In the genomic region with DNA sequence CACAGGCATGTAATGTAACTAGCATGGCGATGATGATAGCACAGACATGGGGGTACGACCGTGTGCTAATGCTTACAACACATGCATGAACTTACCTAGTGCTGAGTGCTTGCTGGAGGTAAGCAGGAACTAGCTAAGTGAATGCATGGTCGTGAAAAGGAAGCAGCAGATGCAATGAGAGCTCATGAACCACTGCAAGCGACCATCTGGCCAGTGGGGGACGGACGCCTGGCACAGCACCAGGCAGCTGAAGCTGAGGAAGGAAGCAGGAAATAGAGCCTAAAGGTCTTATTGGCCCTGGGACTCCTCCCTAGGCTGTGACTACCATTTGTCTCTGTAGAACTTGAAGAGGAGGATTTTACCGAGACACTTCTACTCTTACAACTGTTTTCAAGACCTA, we compare ENCODE assay signal across 38 mouse cellular contexts. TPM values are rescaled to one million over a fixed set of nuclear protein-coding genes. Genes with fewer than 3 reads are reported as not detected.
DNase-seq lines count a peak whose midpoint lies in the region; ATAC-seq and TF ChIP-seq lines count a peak whose summit lies in the region.
"Had no signal": no experiment of that assay in that cellular context is flagged by ENCODE, and none has a peak within 500 bp of the region (broad histone marks: within the 10 kb centered on the region; RNA-seq: fewer than 3 reads in every experiment).

No protein-coding gene starts in this region.

- H3K9ac ChIP-seq in midbrain, embryonic 13.5 days (replicated peaks): no peak overlapping the region
- H3K9ac ChIP-seq in liver, postnatal 0 days (replicated peaks): no peak overlapping the region
- H3K9ac ChIP-seq: embryonic facial prominence, embryonic 13.5 days; forebrain, embryonic 15.5 days; hindbrain, embryonic 15.5 days; liver, embryonic 14.5 days; neural tube, embryonic 13.5 days had no signal

- DNase-seq in cerebellum, postnatal 10 days: peak; percentile 24 to 35
- DNase-seq in cerebellum, adult 18-20 months: no peak
- DNase-seq in kidney, postnatal 4 days: peak; percentile 22 to 37
- DNase-seq in kidney, adult 2 months: no peak
- peak; percentile 16 for DNase-seq in lung, postnatal 10 days
- DNase-seq in lung, postnatal 36 days: no peak
- no peak for DNase-seq in liver, postnatal 0 days
- DNase-seq: adrenal gland, postnatal 10 days; cerebellum, adult 9-10 months; gastrocnemius, postnatal 25 days; heart, adult 18-20 months; kidney, adult 18-20 months; layer of hippocampus, postnatal 36 days; liver; right cerebral cortex, postnatal 4 days; thymus, adult 18-20 months; thymus, postnatal 25 days had no signal

- H3K4me1 ChIP-seq in kidney, adult 2 months (ENCODE audit: control insufficient read depth, insufficient read depth, low read length): no peaks in the 10 kb centered on the region
- no peaks in the 10 kb centered on the region for H3K4me1 ChIP-seq in midbrain, embryonic 13.5 days (replicated peaks)
- H3K4me1 ChIP-seq in liver, postnatal 0 days (ENCODE audit: insufficient read depth): peaks cover 3% of the 10 kb centered on the region; the same call in 1 of the 2 replicates
- H3K4me1 ChIP-seq: embryonic facial prominence, embryonic 13.5 days; forebrain, embryonic 10.5 days; forebrain, embryonic 15.5 days; hindbrain, embryonic 10.5 days; hindbrain, embryonic 15.5 days; neural tube, embryonic 13.5 days had no signal

- TF ChIP-seq POLR2A in kidney, adult 2 months (IDR thresholded peaks at IDR 0.05; ENCODE audit: low read depth, low read length): no peak

- TF ChIP-seq CTCF in kidney, adult 2 months (conservative IDR thresholded peaks at IDR 0.05; ENCODE audit: insufficient read depth, insufficient read length, low read depth, low read length): no peak
- TF ChIP-seq CTCF in liver, postnatal 0 days (IDR thresholded peaks at IDR 0.05; ENCODE audit: low read depth): no peak

- no peak overlapping the region for H3K27ac ChIP-seq in kidney, adult 2 months (ENCODE audit: insufficient read depth, low read depth, low read length)
- no peak overlapping the region for H3K27ac ChIP-seq in midbrain, embryonic 13.5 days
- H3K27ac ChIP-seq in liver, postnatal 0 days (ENCODE audit: low read depth): no peak overlapping the region
- H3K27ac ChIP-seq: embryonic facial prominence, embryonic 13.5 days; forebrain, embryonic 10.5 days; forebrain, embryonic 15.5 days; hindbrain, embryonic 10.5 days; hindbrain, embryonic 15.5 days; liver, embryonic 14.5 days; macrophage; neural tube, embryonic 13.5 days; stomach, postnatal 0 days had no signal

- no peak overlapping the region for H3K4me2 ChIP-seq in midbrain, embryonic 13.5 days (replicated peaks)
- H3K4me2 ChIP-seq in liver, postnatal 0 days (ENCODE audit: low read depth, low read length): no peak overlapping the region
- H3K4me2 ChIP-seq: embryonic facial prominence, embryonic 13.5 days; forebrain, embryonic 15.5 days; heart, embryonic 11.5 days; hindbrain, embryonic 15.5 days; midbrain, embryonic 11.5 days; neural tube, embryonic 13.5 days had no signal

- no peaks in the 10 kb centered on the region for H3K36me3 ChIP-seq in kidney, adult 2 months (ENCODE audit: control insufficient read depth, insufficient read depth, low read length)
- peaks cover 45% of the 10 kb centered on the region for H3K36me3 ChIP-seq in midbrain, embryonic 13.5 days
- peaks cover 26% of the 10 kb centered on the region for H3K36me3 ChIP-seq in liver, postnatal 0 days (replicated peaks; ENCODE audit: insufficient read depth, low read length)

- no peak for ATAC-seq in midbrain, embryonic 13.5 days
- ATAC-seq in liver, postnatal 0 days: no peak
- ATAC-seq: forebrain, embryonic 15.5 days; inflammation-experienced regulatory T-cells, adult 6 months; Patski had no signal

- H3K27me3 ChIP-seq in kidney, adult 2 months (replicated peaks; ENCODE audit: control insufficient read depth, insufficient read depth, low read length): no peaks in the 10 kb centered on the region
- H3K27me3 ChIP-seq in midbrain, embryonic 13.5 days: no peaks in the 10 kb centered on the region
- no peaks in the 10 kb centered on the region for H3K27me3 ChIP-seq in liver, postnatal 0 days (ENCODE audit: insufficient read depth, low read length)
- H3K27me3 ChIP-seq: embryonic facial prominence, embryonic 13.5 days; forebrain, embryonic 15.5 days; hindbrain, embryonic 15.5 days; neural tube, embryonic 13.5 days; Patski had no signal

- H3K4me3 ChIP-seq in kidney, adult 2 months (ENCODE audit: insufficient read depth, low read depth, low read length): no peak overlapping the region
- no peak overlapping the region for H3K4me3 ChIP-seq in midbrain, embryonic 13.5 days (replicated peaks)
- H3K4me3 ChIP-seq in liver, postnatal 0 days (ENCODE audit: low read depth, low read length): no peak overlapping the region
- H3K4me3 ChIP-seq: embryonic facial prominence, embryonic 13.5 days; forebrain, embryonic 10.5 days; forebrain, embryonic 15.5 days; hindbrain, embryonic 10.5 days; hindbrain, embryonic 15.5 days; neural tube, embryonic 13.5 days had no signal

- TF ChIP-seq EP300 in liver, postnatal 0 days (IDR thresholded peaks at IDR 0.05; ENCODE audit: low read depth): no peak

- no peaks in the 10 kb centered on the region for H3K9me3 ChIP-seq in midbrain, embryonic 13.5 days
- H3K9me3 ChIP-seq in liver, postnatal 0 days (ENCODE audit: low read length): no peaks in the 10 kb centered on the region
- H3K9me3 ChIP-seq: embryonic facial prominence, embryonic 13.5 days; forebrain, embryonic 10.5 days; forebrain, embryonic 15.5 days; G1E; hindbrain, embryonic 10.5 days; hindbrain, embryonic 15.5 days; neural tube, embryonic 13.5 days had no signal

- WGBS in kidney, adult 2 months: 63% methylated on average over 8 of the region's 8 CpGs
- WGBS in midbrain, embryonic 13.5 days: 90% methylated on average over 8 of the region's 8 CpGs
- WGBS in liver, postnatal 0 days (ENCODE audit: insufficient replicate concordance): 71% methylated on average over 8 of the region's 8 CpGs

RNA-seq across cellular contexts. Expression of gene Tsg101, which starts 15.0 kb away (rescaled TPM):
- polyA plus RNA-seq in kidney, adult 2 months (2012; rRNA removed): 74.8 and 80.7 TPM in 2 replicates
- polyA plus RNA-seq in midbrain, embryonic 13.5 days (2015; fragmentation: Nextera tagmentation; extraction: Ambion mirVana): 419 and 434 TPM in 2 replicates
- 59.1 and 61.2 TPM in 2 replicates for polyA plus RNA-seq in liver, postnatal 0 days (2015; fragmentation: Nextera tagmentation; extraction: Ambion mirVana)

RNA-seq across cellular contexts. Expression of gene Uevld, which starts 23.5 kb away (rescaled TPM):
- 3.8 and 4.0 TPM in 2 replicates for polyA plus RNA-seq in kidney, adult 2 months (2012; rRNA removed)
- polyA plus RNA-seq in midbrain, embryonic 13.5 days (2015; fragmentation: Nextera tagmentation; extraction: Ambion mirVana): 7.4 and 7.5 TPM in 2 replicates
- 2.6 and 3.2 TPM in 2 replicates for polyA plus RNA-seq in liver, postnatal 0 days (2015; fragmentation: Nextera tagmentation; extraction: Ambion mirVana)

RNA-seq across cellular contexts. Expression of gene Gm9999, which starts 48.6 kb away (rescaled TPM):
- polyA plus RNA-seq in kidney, adult 2 months (2012; rRNA removed): 0.46 TPM in 1 of 2 replicates, not detected in the other
- not detected in 2 replicates for polyA plus RNA-seq in midbrain, embryonic 13.5 days (2015; fragmentation: Nextera tagmentation; extraction: Ambion mirVana)
- polyA plus RNA-seq in liver, postnatal 0 days (2015; fragmentation: Nextera tagmentation; extraction: Ambion mirVana): not detected in 2 replicates
- polyA plus RNA-seq: embryonic facial prominence, embryonic 13.5 days; forebrain, embryonic 10.5 days; forebrain, embryonic 15.5 days; frontal cortex, adult 2 months; G1E; heart, embryonic 11.5 days; heart, postnatal 0 days; hindbrain, embryonic 10.5 days; hindbrain, embryonic 15.5 days; inflammation-experienced regulatory T-cells, adult 6 months; large intestine, adult 2 months; limb, embryonic 11.5 days; liver, embryonic 14.5 days; macrophage; midbrain, embryonic 11.5 days; midbrain, postnatal 0 days; neural tube, embryonic 13.5 days; Patski; spleen, adult 2 months; stomach, postnatal 0 days had no signal

Comparison
In these comparisons a context has a peak if more than half of its experiments do, and no peak if none do; other contexts are left out.
1. DNase-seq: peak in cerebellum, postnatal 10 days (2 of 2), kidney, postnatal 4 days (2 of 2) and lung, postnatal 10 days (single experiment); none in cerebellum, adult 18-20 months (0 of 2), kidney, adult 2 months (single experiment), lung, postnatal 36 days (single experiment) and liver, postnatal 0 days (single experiment).